Mouse (Mus musculus) gonadal fat pad, adult 2 months (tissue): ENCODE data around the gene Ap2b1. TPM values are rescaled to one million over a fixed set of nuclear protein-coding genes. Genes with fewer than 3 reads are reported as not detected.
"Not testable (repeated sequence)": the region's sequence is repeated elsewhere in the genome, so short reads cannot be mapped to it uniquely, and the experiment has no call there.

ENCODE experiments used
- DNase-seq: peaks from one replicate; pipeline ENCODE4 v3.0.0-alpha.2; 2012; ENCODE audit warnings: low read depth
- polyA plus RNA-seq: library from polyadenylated mRNA; depleted of rRNA; stranded (reverse); fragments of >200 nt; gene quantifications from 2 replicates; pipeline ENCODE4 v1.2.3, GENCODE M21; 2012

The Ap2b1 gene
- polyA plus RNA-seq, 1 experiment = 46.3 TPM

- DNase-seq = no peak
These were observed 2.6 kb downstream of the Ap2b1 start for GRCm38 (mm10) chr11:83301431-83301831.

- no peak for DNase-seq
These were observed 3.3 kb downstream of the Ap2b1 start for GRCm38 (mm10) chr11:83302124-83302523.

GRCm38 (mm10) chr11:83302526-83303251 is 3.9 kb downstream of the Ap2b1 start, which contains the start of gene Pex12:
Gene Pex12 (minus strand): TSS chr11:83302586.
- DNase-seq = peak; percentile 71

- no peak for DNase-seq
These were observed 4.9 kb downstream of the Ap2b1 start for GRCm38 (mm10) chr11:83303751-83304150.

DNA sequence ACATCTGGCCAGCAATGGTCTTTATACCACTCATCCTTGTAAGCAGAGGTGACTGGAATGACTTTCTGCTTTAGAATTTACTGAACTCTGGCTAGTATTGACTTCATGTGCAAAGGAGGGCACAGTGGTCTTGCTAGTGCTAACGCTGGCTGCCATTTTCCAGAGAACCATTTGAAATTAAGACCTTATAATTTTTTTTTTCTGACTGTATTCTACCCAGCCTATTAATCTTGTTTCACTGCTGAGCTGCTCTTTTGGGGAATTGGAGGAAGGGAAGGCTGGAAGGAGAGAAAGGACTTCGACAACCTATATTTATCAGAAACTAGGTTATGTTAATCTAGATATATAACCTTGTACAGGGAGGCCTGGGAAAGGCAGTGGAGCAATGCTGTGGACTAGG is 5.7 kb downstream of the Ap2b1 start:
- DNase-seq = no peak

DNA sequence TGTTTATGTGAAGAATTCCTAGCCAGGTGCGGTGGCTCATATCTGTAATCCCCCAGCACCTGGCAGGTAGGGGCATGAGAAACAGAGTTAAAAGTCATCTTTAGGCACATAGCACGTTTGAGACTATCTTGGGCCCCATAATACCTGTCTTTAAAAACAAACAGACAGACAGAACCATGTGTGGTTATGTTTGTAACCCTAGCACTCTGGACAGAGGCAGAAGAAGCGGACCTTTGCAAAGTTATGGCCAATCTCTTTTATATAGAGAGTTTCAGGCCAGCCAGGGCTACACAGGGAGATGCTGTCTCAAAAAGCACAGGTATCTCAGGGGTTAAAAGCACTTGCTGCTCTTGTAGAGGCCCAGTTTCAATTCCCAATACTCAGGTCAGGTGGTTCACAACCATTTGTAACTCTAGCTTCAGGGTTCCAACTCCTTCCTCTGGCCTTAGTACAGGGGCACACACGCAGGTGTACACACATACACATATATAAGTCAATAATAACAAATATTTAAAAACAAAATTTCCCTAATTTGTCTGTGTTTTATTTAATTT is 8.0 kb downstream of the Ap2b1 start:
- no peak for DNase-seq

DNA sequence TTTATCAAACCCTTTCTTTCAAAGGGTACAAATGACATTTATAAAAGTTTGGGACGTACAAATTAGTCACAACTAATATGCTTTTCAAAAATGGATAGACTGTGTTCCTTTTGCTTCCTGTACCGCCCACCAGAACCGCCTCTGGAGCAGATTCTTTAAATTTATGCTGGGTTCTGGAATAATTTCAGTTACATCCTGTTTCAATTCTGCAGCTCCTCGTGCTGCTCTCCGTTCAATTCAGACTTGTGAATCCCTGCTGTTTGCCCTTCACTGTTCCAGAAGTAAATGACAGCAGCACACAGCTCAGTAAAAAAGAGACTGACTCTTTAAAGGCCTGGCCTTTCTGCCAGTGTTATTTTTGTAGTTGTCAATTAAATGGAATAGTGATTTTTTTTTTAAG is 13.6 kb downstream of the Ap2b1 start:
- DNase-seq = no peak

DNA sequence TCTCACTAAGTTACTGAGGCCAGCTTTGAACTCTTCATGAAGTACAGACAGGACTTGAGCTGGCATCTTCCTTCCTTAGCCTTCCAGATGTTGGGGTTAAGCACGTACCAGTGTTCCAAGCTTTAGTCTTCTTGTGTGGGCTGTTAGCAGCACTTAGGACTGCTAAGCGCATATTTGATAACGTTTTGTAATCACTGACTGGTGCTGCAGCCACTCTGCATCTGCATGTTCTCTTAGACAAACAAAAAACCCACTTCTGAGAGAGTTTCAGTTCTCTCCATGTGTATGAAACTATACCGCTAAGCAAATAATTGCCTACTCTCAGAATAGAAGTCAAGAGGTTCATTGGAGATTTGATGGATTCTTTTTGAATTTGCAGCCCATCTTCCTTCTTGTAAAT is 20.2 kb downstream of the Ap2b1 start:
- DNase-seq = no peak

DNA sequence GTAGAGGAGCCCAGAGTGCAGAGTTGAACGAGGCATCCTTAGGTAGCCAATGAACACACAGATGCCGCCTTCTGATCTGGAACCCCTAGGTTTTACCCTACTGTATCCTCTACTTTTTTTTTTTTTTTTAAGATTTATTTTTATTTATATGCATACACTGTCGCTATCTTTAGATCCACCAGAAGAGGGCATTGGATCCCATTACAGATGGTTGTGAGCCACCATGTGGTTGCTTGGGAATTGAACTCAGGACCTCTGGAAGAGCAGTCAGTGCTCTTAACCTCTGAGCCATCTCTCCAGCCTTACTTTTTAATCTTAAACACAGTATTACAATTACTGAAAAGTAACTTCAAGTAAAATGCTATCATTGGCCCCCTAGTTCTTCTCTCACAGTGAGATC is 27.9 kb downstream of the Ap2b1 start:
- DNase-seq = not testable (repeated sequence)

GRCm38 (mm10) chr11:83327427-83327826 is 28.6 kb downstream of the Ap2b1 start:
- no peak for DNase-seq

- no peak for DNase-seq
These were observed 37.0 kb downstream of the Ap2b1 start for GRCm38 (mm10) chr11:83335826-83336225.

GRCm38 (mm10) chr11:83339705-83340104 is 40.9 kb downstream of the Ap2b1 start:
- DNase-seq = no peak

DNA sequence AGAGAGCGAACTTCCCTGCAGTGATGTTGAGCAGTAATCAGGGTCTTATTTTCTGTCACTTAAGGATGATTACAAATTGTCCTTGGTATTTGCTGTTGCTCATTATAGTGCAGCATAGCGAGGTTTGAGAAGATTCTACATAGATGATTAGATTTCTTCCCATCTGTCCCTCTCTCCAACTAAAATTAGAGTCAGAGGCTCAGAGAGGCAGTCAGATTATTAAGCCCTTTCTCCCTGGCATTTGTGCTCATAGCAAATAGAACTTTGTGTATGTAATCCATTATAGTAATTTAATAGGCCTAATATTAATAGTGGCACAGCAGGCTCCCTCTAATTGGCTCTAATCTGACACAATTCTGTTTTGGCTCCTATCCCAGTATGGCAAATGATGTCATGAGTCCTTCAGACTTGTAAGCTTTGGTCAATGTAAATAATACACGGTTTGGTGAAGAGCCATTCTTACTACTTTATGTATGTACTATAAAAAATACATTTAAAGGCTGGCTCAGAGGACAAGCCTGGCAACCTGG is 43.0 kb downstream of the Ap2b1 start:
- no peak for DNase-seq

DNA sequence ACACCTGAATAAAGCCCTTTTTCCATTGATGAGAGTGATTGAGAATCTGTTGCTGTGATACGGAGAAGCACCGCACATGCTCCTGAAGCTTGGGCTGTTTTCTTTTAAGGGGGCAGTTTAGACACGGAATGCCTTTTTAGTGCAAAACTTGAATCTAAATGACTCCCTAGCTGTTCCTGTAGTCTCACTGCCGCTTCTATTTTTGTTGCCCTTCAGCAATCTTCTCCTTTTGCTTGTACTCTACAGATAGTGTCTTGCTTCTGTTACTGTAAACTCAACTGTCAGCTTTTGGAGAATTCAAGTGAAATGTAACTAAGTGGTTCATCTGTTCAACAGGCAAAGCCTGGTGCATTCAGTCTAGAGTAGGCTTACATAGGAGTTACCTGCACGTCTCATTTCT is 56.6 kb downstream of the Ap2b1 start:
- no peak for DNase-seq

GRCm38 (mm10) chr11:83357421-83357820 is 58.6 kb downstream of the Ap2b1 start:
- no peak for DNase-seq

DNA sequence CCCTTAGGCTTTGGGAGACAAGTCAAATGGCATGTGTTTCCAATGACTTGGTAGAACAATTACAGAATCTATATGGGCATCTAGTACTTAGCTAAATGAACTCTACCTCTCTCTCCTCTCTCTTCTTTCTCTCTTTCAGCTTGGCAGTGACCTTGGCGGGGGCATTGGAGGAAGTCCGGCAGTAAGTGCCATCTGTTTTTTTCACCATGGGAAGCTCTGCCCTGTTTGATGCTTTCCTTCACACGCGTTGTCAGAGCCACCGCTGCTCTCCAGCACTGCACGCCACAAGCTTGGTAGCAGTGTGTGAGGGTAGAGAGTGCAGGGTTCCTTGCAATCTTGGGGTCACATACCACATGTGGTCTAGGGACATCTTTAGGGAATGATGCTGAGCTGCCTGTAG is 65.8 kb downstream of the Ap2b1 start:
- no peak for DNase-seq

DNA sequence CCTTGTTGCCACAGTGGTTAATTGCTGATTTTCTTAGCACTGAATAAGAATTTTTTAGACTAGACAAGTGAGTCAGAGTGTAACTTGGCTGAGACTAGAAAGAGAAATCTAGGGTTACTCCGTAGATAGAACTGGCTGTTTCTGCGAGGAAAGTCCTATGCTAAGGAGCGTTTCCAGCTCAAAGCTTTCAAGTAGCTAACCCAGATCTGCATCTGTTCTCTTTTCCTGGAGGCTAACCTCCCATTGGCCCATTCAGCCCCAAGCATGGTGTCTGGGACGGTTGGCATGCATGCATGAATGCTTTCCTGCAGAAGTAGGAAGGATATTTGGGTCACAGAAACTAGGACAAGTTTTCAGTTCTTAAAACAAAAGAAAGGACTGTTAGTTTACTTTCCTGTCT is 72.4 kb downstream of the Ap2b1 start:
- DNase-seq = no peak

DNA sequence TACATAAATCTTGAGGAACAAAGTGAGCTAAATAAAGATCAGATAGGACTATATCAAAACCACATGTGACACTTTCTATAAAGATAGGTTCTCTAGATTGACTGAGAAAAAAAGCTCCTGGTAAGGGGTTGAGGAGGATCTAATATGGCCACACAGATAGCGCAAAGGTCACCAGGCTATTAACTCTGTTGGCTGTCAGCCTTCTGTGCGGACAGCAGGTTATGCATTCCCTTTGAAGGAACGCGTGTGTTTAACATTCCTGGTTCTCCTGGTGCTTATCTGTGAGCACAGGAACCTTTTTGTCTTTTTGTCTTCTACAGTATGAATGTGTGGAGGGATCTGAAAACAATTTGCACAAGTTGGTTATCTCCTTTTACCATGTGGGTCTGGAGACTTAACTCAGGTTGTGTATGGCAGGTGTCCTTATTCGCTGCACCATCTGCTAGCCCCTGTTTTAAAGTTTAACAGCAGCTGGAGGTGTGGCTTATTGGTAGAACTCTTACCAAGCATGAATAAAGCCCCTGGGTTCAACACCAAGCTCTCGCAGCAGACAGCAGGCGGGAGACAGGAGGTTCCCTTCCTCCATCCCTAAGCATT is 81.0 kb downstream of the Ap2b1 start:
- no peak for DNase-seq

DNA sequence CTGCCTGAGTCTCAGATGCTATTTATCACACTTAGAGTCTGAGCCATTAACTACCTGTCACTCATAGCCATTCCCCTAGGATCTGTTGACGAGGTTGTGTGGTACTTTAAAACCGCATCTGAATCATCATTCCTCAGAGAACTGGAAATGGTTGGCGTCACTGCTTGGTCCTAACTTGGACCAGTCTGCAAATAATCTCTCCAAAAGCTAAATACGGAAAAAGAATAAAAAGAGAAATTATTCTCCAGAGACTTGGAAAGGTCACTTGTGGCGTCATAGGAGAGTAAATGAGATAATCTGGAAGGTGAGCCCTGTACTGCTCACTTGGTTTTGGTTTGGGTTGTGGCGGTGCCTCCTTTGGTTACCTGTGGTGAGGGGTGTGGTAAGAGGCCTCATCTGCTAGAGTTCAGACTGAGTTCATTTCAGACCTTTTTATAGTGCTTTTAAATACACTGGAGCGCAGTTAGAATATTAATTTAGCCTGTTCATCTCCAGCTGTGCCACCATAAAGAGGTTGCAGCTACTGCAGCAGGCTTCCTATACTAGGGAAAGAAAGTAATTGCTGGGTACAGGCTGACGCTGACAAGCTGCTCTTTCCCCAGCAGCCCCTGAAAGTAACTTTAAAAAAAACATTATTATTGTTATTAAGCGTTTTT is 84.2 kb downstream of the Ap2b1 start:
- DNase-seq = no peak

DNA sequence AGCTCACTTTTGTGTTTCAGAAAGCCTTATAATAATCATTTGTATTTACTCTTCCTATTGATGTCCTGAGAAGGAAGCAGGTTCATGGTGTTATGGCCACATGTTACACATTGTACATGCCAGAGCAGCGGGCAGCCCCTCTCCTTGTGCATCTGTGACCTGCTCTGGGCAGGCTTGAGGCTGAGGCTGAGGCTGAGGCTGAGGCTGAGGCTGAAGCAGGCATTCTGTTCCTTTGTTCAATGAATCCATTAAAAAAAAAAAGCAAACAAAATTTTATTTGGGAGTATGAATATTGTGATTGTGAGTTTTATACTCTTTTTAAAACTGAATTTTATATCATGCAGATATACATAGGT is 84.7 kb downstream of the Ap2b1 start:
- no peak for DNase-seq

- no peak for DNase-seq
These were observed 94.2 kb downstream of the Ap2b1 start for GRCm38 (mm10) chr11:83393062-83393461.

- DNase-seq = no peak
These were observed 96.1 kb downstream of the Ap2b1 start for GRCm38 (mm10) chr11:83394802-83395439.
